Mouse (Mus musculus) thymus, postnatal 0 days (tissue): ENCODE measurements around the gene Bcl10. TPM values are rescaled to one million over a fixed set of nuclear protein-coding genes. Genes with fewer than 3 reads are reported as not detected.
"Not testable (repeated sequence)": the region's sequence is repeated elsewhere in the genome, so short reads cannot be mapped to it uniquely, and the experiment has no call there.

Experiments
- DNase-seq: peaks from one replicate; pipeline ENCODE4 v3.0.0-alpha.2; 2015; ENCODE audit warnings: low spot score
- polyA plus RNA-seq: library from polyadenylated mRNA; unstranded; fragments of >200 nt; fragmentation: Nextera tagmentation; extraction: Ambion mirVana; gene quantifications from 2 replicates; pipeline ENCODE4 v1.2.1, GENCODE M21; 2015

Bcl10 gene
- polyA plus RNA-seq, 1 experiment from 2014 or later = 88.6 TPM

GRCm38 (mm10) chr3:145950034-145950814 is 27.6 kb downstream of the Bcl10 start:
- peak; percentile 60 for DNase-seq

GRCm38 (mm10) chr3:145950815-145951130 is 28.2 kb downstream of the Bcl10 start:
- DNase-seq = no peak

GRCm38 (mm10) chr3:145951287-145952165 is 28.9 kb downstream of the Bcl10 start:
- peak; percentile 43 for DNase-seq

GRCm38 (mm10) chr3:145952945-145953344 is 30.3 kb downstream of the Bcl10 start:
- no peak for DNase-seq

- no peak for DNase-seq
Measured at GRCm38 (mm10) chr3:145953411-145953810, 30.8 kb downstream of the Bcl10 start.

GRCm38 (mm10) chr3:145959824-145960223 is 37.2 kb downstream of the Bcl10 start:
- no peak for DNase-seq

- DNase-seq = no peak
Measured at GRCm38 (mm10) chr3:145962411-145962810, 39.8 kb downstream of the Bcl10 start.

- DNase-seq = no peak
Measured at GRCm38 (mm10) chr3:145963101-145964017, 40.8 kb downstream of the Bcl10 start.

- DNase-seq = no peak
Measured at GRCm38 (mm10) chr3:145964018-145964387, 41.4 kb downstream of the Bcl10 start.

- DNase-seq = no peak
Measured at GRCm38 (mm10) chr3:145964473-145964872, 41.9 kb downstream of the Bcl10 start.

- not testable (repeated sequence) for DNase-seq
Measured at GRCm38 (mm10) chr3:145965583-145965982, 43.0 kb downstream of the Bcl10 start.

GRCm38 (mm10) chr3:145966806-145967205 is 44.2 kb downstream of the Bcl10 start:
- DNase-seq = no peak

GRCm38 (mm10) chr3:145969031-145969501 is 46.5 kb downstream of the Bcl10 start:
- no peak for DNase-seq

GRCm38 (mm10) chr3:145971501-145971900 is 48.9 kb downstream of the Bcl10 start:
- no peak for DNase-seq

- DNase-seq = no peak
Measured at GRCm38 (mm10) chr3:145974986-145975385, 52.4 kb downstream of the Bcl10 start.

Other genes with a start within 250 kb of the Bcl10 start
- gene Ddah1, start 164.1 kb upstream of the Bcl10 start, polyA plus RNA-seq = 2.9 and 3.2 TPM in 2 replicates
- 42.1 and 42.2 TPM in 2 replicates for gene 2410004B18Rik, start 15.2 kb downstream of the Bcl10 start, polyA plus RNA-seq
- 0.54 and 0.61 TPM in 2 replicates for gene Syde2, start 65.1 kb downstream of the Bcl10 start, polyA plus RNA-seq
- 0.13 and 0.33 TPM in 2 replicates for gene Wdr63, start 185.3 kb downstream of the Bcl10 start, polyA plus RNA-seq
- gene Mcoln3, start 194.6 kb downstream of the Bcl10 start, polyA plus RNA-seq = 5.5 and 6.6 TPM in 2 replicates
- 11.1 and 12.5 TPM in 2 replicates for gene Mcoln2, start 227.0 kb downstream of the Bcl10 start, polyA plus RNA-seq